Mouse (Mus musculus) embryo, embryonic 11 days (tissue): ENCODE measurements around the gene Psmc3.
A peak's percentile ranks its signal among the peaks of the same experiment; 100 is the strongest.

ENCODE experiments used
- DNase-seq: peaks from one replicate; pipeline ENCODE4 v3.0.0-alpha.2; 2015

Psmc3 gene

GRCm38 (mm10) chr2:91113852-91114251 is 60.0 kb downstream of the Psmc3 start:
- no peak for DNase-seq

GRCm38 (mm10) chr2:91114781-91115577 is 61.2 kb downstream of the Psmc3 start:
- DNase-seq: peak; percentile 97

- DNase-seq: peak; percentile 16
Measured at GRCm38 (mm10) chr2:91115578-91115970, 61.8 kb downstream of the Psmc3 start.
